Mouse (Mus musculus) adrenal gland, adult 2 months (tissue): ENCODE data around the gene Ube2t. TPM values are rescaled to one million over a fixed set of nuclear protein-coding genes. Genes with fewer than 3 reads are reported as not detected.
A peak's percentile ranks its signal among the peaks of the same experiment; 100 is the strongest.

Experiments used
- DNase-seq: peaks from one replicate; pipeline ENCODE4 v3.0.0; 2021
- polyA plus RNA-seq: library from polyadenylated mRNA; depleted of rRNA; stranded (reverse); fragments of >200 nt; gene quantifications from 2 replicates; pipeline ENCODE4 v1.2.3, GENCODE M21; 2012
- total RNA-seq, 2 experiments: library from RNA; stranded (reverse); gene quantifications; 2 replicates each; pipeline ENCODE4 v1.2.3; 2021

Ube2t gene
- total and polyA plus RNA-seq, 3 experiments: 0.98 to 2.3 (median 1.0) TPM

- DNase-seq: no peak
Measured at GRCm38 (mm10) chr1:134995437-134995836, 33.1 kb downstream of the Ube2t start.

- DNase-seq: peak; percentile 30
Measured at GRCm38 (mm10) chr1:134995954-134996353, 33.6 kb downstream of the Ube2t start.

- DNase-seq: no peak
Measured at GRCm38 (mm10) chr1:134996471-134996870, 34.1 kb downstream of the Ube2t start.

DNA sequence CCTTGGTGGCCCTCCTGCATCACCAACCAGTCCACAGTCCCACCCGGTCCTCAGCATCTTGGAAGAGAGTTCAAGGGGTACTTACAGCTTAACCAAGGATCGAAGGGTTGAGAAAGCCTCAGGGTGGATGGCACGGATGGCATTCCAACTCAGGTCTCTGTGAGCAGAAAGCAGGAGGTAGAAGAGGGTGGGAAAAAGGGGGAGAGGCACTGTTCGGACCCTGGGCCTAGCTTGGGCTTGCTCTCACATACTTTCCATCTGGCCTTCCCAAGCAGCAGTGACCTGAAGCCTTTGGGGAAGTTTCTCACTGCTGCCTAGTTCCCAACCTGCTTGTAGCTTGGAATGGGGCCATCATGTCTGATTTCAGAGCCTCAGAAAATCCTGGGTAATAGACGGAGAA lies 35.2 kb downstream of the Ube2t start:
- DNase-seq: no peak

GRCm38 (mm10) chr1:134998231-134998630 lies 35.9 kb downstream of the Ube2t start:
- no peak for DNase-seq

DNA sequence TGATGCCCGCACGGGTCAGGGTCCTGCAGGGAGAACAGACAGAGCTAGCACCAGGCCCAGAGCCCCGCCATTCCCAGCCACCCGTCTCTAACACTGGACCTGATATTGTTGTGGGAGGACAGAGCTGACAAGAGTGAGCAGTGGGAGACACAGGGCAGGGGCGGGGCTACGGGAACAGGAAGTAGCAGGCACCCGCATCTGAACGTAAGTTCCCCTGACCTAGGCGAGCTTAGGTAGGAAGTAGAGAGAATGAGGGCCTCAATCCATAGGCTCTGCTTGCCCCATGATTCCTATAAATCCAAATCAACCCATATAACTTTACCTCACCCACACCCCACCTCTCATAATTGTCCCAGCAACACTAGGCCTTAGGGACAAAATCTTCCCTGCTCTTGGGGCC lies 38.2 kb downstream of the Ube2t start:
- DNase-seq: no peak

DNA sequence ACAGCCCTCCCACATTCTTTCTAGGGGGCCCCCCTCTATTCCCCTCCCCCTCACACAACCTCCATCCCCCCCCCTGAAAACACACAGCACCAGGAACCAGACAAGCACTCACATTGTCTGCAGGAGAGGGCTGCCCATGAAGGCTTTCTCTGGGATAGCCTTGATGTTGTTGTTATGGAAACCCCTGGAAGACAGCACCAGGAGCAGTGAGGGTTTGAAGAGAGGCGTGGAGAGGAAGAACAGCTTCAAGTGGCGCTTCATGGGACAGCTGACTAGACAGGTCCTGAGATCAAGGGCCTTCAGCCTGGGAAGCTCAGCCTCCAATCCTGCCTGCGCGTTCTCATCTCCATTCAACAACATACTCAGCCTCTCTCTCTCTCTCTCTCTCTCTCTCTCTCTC lies 41.0 kb downstream of the Ube2t start:
- no peak for DNase-seq

DNA sequence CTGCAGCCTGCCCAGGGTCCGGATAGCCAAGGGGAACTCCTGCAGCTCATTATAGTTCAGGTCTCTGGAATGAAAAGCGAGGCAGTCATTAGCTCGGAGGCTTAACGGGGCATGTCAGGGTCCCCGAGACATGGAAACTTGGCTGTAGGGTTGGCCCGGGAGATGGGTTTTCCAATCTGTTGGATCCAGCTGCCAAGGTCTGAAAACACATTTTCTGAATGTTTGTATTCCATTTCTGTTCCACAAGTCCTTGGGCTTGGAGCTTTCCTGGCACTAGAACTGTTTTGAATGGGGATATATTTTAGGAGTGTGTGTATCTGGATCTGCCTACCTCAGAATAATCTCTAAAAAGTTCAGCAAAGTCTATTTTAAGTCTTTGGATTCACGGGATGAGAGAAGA lies 43.3 kb downstream of the Ube2t start:
- DNase-seq: no peak

- DNase-seq: no peak
Measured at GRCm38 (mm10) chr1:135009833-135010232, 47.5 kb downstream of the Ube2t start.

DNA sequence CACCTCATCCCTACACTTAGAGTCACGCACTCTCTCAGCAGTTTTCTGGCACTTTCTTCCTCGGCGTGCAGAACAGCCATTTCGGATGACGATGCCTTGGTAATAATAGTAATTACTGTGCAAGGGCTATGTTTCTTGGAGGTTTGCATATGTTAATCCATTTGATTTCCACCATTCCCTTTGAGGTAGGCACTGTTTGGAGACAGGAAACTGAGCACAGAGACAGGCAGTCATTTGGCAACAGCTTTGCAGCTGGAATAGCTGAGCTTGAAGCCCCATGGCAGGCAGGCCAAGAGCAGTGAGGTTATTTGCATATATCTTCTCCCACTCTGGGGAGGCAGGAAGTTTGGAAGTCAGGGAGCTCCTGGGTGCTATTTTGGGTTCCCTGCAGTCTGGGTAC lies 49.5 kb downstream of the Ube2t start:
- no peak for DNase-seq

DNA sequence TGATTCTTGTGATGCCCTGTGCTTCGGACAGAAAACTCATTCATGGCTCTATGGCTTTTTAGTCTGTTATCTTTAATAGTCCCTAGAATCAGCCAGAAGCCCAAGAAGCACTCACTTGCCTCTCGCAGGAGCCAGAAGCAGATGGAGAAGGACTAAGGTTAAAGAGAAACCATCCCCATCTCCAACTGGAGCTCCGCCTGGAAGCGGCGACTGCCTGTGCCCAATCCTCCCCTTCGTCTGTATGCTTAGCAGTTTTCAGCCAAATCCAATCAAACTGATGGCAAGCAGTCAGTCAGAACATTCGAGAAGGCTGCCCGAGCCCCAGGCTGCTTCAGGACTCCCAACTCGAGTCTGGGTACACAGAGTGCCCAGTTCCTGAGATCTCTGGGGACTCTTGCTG lies 50.1 kb downstream of the Ube2t start:
- DNase-seq: no peak

DNA sequence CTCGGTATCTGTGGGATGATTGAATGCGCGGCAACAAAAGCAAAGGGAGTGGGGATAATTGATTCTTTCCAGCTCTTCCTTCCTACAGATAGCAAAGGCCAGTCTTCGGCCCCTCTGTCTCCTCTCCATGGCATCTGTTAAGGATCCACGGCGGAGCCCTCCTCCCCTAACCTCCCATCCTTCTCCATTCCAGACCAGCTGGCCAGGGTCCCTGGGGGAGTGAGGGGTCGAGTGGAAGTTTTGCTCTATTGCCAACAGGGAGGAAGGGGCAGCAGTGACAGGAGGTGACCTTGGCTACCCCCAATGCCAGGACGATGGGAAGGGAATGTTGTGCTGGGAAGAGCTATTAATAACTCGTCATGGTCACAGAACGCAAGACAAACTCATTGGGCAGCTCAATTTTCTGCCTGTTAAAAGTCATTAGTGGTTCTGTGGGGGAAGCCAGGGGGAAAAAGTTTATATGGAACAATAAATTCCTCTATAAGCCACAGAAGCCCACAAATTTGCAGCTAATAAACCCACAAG lies 52.6 kb downstream of the Ube2t start:
- no peak for DNase-seq

DNA sequence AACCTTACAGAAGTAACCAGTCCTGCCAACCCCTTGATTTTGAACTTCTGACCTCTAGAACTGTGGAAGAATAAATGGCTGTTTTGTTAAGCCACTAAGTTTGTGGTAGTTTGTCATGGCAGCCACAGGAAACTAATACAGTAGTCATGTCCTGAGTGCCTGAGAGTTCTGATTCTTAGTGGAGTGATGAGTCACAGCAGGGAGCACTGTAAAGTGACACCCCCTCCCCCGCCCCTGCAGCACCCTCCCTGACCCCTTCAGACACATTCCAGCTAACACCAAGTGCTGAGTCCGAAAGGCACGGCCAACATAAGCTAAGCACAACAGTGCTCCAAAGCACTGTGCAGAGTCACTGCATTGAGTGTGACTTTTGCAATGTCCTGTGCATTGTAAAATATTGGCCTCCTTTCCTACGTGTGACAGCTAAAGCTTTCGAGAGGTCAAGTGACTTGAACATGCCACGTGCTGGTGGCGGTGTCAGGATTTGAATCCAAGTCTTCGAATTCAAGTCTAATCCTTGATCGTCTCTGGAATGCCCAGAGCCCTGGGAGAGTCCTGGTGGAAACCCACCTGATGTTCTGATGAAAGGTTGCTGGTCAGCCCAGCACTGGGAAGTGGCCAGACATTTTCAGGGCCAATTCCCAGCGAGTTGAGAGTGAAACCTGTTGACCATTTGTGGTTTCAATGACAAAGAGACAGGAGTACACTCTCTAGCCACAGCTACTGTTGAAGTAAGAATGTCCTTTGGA lies 54.7 kb downstream of the Ube2t start:
- DNase-seq: no peak

- DNase-seq: no peak
Measured at GRCm38 (mm10) chr1:135017656-135018015, 55.3 kb downstream of the Ube2t start.

GRCm38 (mm10) chr1:135019087-135019774 lies 56.9 kb downstream of the Ube2t start:
- DNase-seq: peak; percentile 37

DNA sequence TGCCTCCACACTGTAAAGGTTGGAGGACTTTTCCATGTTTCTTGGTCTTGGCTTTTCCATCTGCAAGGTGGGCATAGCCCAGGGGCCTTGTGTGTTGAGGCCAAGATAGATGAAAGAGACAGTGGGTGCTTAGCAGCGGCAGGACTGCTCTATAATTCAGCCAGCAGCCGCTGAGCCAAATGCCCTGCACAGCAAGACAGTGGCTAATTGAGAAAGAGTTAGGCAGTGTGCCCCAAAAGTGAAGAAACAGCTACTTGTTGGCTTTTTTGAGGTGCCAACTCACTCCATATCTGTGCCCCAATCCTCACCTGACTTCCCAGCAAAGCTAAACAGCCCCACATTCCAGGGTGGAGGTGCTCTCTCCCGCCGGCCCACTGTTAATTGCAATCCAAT lies 57.4 kb downstream of the Ube2t start:
- DNase-seq: peak; percentile 24

GRCm38 (mm10) chr1:135020281-135020940 lies 58.0 kb downstream of the Ube2t start:
- DNase-seq: no peak

DNA sequence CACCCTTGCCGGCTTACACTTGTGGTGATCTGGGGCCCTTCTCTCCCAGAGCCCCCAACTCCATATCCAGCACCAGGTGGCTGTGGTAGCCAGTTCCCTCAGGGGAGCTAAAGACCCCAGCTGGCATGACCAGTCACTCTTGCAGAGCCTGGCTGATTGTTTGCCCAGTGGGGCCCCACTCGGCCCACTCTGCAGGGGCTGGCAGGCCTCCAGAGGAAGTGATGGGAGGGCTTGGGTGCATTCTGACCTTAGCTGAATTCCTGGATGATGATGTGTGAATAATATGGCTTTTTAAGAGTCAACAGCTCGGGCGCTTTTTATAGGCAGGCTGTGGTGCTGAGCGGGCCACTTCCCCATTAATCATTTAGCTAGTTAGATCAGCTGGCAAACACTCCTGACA lies 58.6 kb downstream of the Ube2t start:
- DNase-seq: no peak

GRCm38 (mm10) chr1:135021936-135022335 lies 59.6 kb downstream of the Ube2t start:
- DNase-seq: no peak

GRCm38 (mm10) chr1:135023583-135023982 lies 61.2 kb downstream of the Ube2t start:
- no peak for DNase-seq
